Mouse (Mus musculus) liver, adult 2 months (tissue): ENCODE data around the gene Itih4. TPM values are rescaled to one million over a fixed set of nuclear protein-coding genes. Genes with fewer than 3 reads are reported as not detected.

Experiments used
- DNase-seq: peaks from one replicate; pipeline ENCODE4 v3.0.0-alpha.2; 2011; ENCODE audit warnings: low read depth, low spot score; ENCODE audit errors: extremely low read depth
- H3K27ac ChIP-seq: fragments of 200-500 bp; replicated peaks from 2 replicates; pipeline ENCODE4 v1.5.1; 2012; ENCODE audit warnings: low read depth, mild to moderate bottlenecking, control low read depth, inconsistent platforms, low read length; ENCODE audit not compliant: insufficient read depth
- H3K27me3 ChIP-seq: fragments of 200-500 bp; 2 replicates; pipeline ENCODE4 v1.6.1; 2012; ENCODE audit warnings: mild to moderate bottlenecking, moderate library complexity, low read length, inconsistent platforms; ENCODE audit not compliant: control insufficient read depth, insufficient read depth
- H3K36me3 ChIP-seq: fragments of 200-500 bp; 2 replicates; pipeline ENCODE4 v1.6.1; 2012; ENCODE audit warnings: low read length, inconsistent platforms; ENCODE audit not compliant: control insufficient read depth, insufficient read depth
- H3K4me1 ChIP-seq: fragments of 200-500 bp; 2 replicates; pipeline ENCODE4 v1.6.1; 2011; ENCODE audit warnings: low read length; ENCODE audit not compliant: control insufficient read depth, insufficient read depth
- H3K4me3 ChIP-seq: fragments of 200-500 bp; 2 replicates; pipeline ENCODE4 v1.5.1; 2011; ENCODE audit warnings: low read depth, mild to moderate bottlenecking, control low read depth, low read length, moderate library complexity; ENCODE audit not compliant: insufficient read depth
- H3K79me2 ChIP-seq: fragments of 200-500 bp; 2 replicates; pipeline ENCODE4 v1.6.1; 2012; ENCODE audit warnings: inconsistent platforms, mild to moderate bottlenecking, low read length, moderate library complexity; ENCODE audit not compliant: control insufficient read depth, insufficient read depth
- H3K9ac ChIP-seq: fragments of 200-500 bp; 2 replicates; pipeline ENCODE4 v1.6.1; 2012; ENCODE audit warnings: low read depth, mild to moderate bottlenecking, control low read depth, inconsistent platforms, low read length
- CTCF ChIP-seq: fragments of 200-500 bp; IDR thresholded peaks from 2 replicates; pipeline ENCODE4 v1.5.1; 2011; ENCODE audit warnings: low read depth, low read length, control low read depth
- POLR2A ChIP-seq: fragments of 200-500 bp; IDR thresholded peaks from 2 replicates; pipeline ENCODE4 v1.6.1; 2011; ENCODE audit warnings: low read length, control low read depth; ENCODE audit not compliant: insufficient read depth; ENCODE audit errors: extremely low read depth
- WGBS: fragments of 180-500 bp; shearing (Covaris S2); methylation state at CpG from one replicate; pipeline ENCODE4 v1.1.7; 2018; 5-methylcytosine and 5-hydroxymethylcytosine counted together
- polyA plus RNA-seq: library from polyadenylated mRNA; depleted of rRNA; stranded (reverse); fragments of >200 nt; gene quantifications from 2 replicates; pipeline ENCODE4 v1.2.3, GENCODE M21; 2012
- total RNA-seq: library from RNA; depleted of rRNA; stranded (reverse); fragments of >200 nt; gene quantifications from 2 replicates; pipeline ENCODE4 v1.2.3, GENCODE M21; 2014

Gene Itih4
- total and polyA plus RNA-seq, 2 experiments: 1,004 to 1,052 TPM

- Histone ChIP-seq H3K9ac (no peak overlapping the region), H3K4me1 (peaks cover 18% of the 10 kb centered on the region), H3K79me2 (no peaks in the 10 kb centered on the region), H3K27me3 (no peaks in the 10 kb centered on the region), H3K27ac (no peak overlapping the region), H3K36me3 (peaks cover 42% of the 10 kb centered on the region), H3K4me3 (no peak overlapping the region)
- no peak for TF ChIP-seq CTCF
- no peak for TF ChIP-seq POLR2A
- WGBS: 80% methylated on average over 9 of the region's 9 CpGs
- no peak for DNase-seq
Measured at GRCm38 (mm10) chr14:30933351-30933750, 47.1 kb downstream of the Itih4 start.

GRCm38 (mm10) chr14:30942254-30942653 lies 56.0 kb downstream of the Itih4 start:
- Histone ChIP-seq H3K79me2 (peaks cover 9% of the 10 kb centered on the region; the same call in 1 of the 2 replicates), H3K4me1 (peaks cover 40% of the 10 kb centered on the region), H3K27me3 (no peaks in the 10 kb centered on the region), H3K36me3 (peaks cover 5% of the 10 kb centered on the region; the same call in 1 of the 2 replicates), H3K4me3 (peak overlapping the region; percentile 27; the same call in 1 of the 2 replicates), H3K9ac (peak overlapping the region; percentile 55), H3K27ac (peak overlapping the region; percentile 53)
- WGBS: 19% methylated on average over 4 of the region's 4 CpGs
- TF ChIP-seq POLR2A (no peak), CTCF (no peak)
- peak; percentile 62 for DNase-seq

- TF ChIP-seq CTCF (no peak), POLR2A (peak; percentile 87)
- H3K27ac ChIP-seq: peak within 1 kb of the TSS; percentile 98
- peak; percentile 90 for DNase-seq
- WGBS: 23% methylated on average over 7 of the region's 7 CpGs
- peaks cover 9% of the 10 kb centered on the region; the same call in 1 of the 2 replicates for H3K79me2 ChIP-seq
- H3K4me1 ChIP-seq: peaks cover 40% of the 10 kb centered on the region
- H3K36me3 ChIP-seq: 0 out of 2 replicates have a peak, but pooled peaks cover 1% of the 10 kb centered on the region
- no peaks in the 10 kb centered on the region for H3K27me3 ChIP-seq
- peak within 1 kb of the TSS; percentile 100 for H3K4me3 ChIP-seq
- peak within 1 kb of the TSS; percentile 100 for H3K9ac ChIP-seq
Measured at GRCm38 (mm10) chr14:30943038-30943437, 56.8 kb downstream of the Itih4 start, which contains the start of gene Itih1. Gene Itih1, minus strand, starts transcription at chr14:30943289.

GRCm38 (mm10) chr14:30943860-30944674 lies 57.8 kb downstream of the Itih4 start:
- H3K27ac ChIP-seq: peak overlapping the region; percentile 98
- WGBS: 14% methylated on average over 11 of the region's 11 CpGs

GRCm38 (mm10) chr14:30944745-30945144 lies 58.5 kb downstream of the Itih4 start:
- 8% methylated on average over 2 of the region's 2 CpGs for WGBS
- TF ChIP-seq POLR2A: no peak
- TF ChIP-seq CTCF: no peak
- Histone ChIP-seq H3K27ac (peak overlapping the region; percentile 98), H3K79me2 (peaks cover 9% of the 10 kb centered on the region; the same call in 1 of the 2 replicates), H3K9ac (peak overlapping the region; percentile 67), H3K4me1 (peaks cover 40% of the 10 kb centered on the region), H3K36me3 (0 out of 2 replicates have a peak, but pooled peaks cover 1% of the 10 kb centered on the region), H3K4me3 (peak overlapping the region; percentile 10; the same call in 1 of the 2 replicates), H3K27me3 (no peaks in the 10 kb centered on the region)
- peak; percentile 99 for DNase-seq

More at GRCm38 (mm10) chr14:30943860-30944674, 57.8 kb downstream of the Itih4 start:
- TF ChIP-seq CTCF: peak; percentile 72
- no peak for TF ChIP-seq POLR2A
- Histone ChIP-seq H3K4me1 (peaks cover 40% of the 10 kb centered on the region), H3K4me3 (peak overlapping the region; percentile 10; the same call in 1 of the 2 replicates), H3K36me3 (0 out of 2 replicates have a peak, but pooled peaks cover 1% of the 10 kb centered on the region), H3K79me2 (peaks cover 9% of the 10 kb centered on the region; the same call in 1 of the 2 replicates), H3K9ac (peak overlapping the region; percentile 67), H3K27me3 (no peaks in the 10 kb centered on the region)
- peak; percentile 97 for DNase-seq

GRCm38 (mm10) chr14:30949986-30950385 lies 63.7 kb downstream of the Itih4 start:
- TF ChIP-seq POLR2A (no peak), CTCF (no peak)
- no peaks in the 10 kb centered on the region for H3K36me3 ChIP-seq
- peaks cover 22% of the 10 kb centered on the region for H3K4me1 ChIP-seq
- 42% methylated on average over 10 of the region's 10 CpGs for WGBS
- peak overlapping the region; percentile 85 for H3K27ac ChIP-seq
- DNase-seq: peak; percentile 95
- H3K4me3 ChIP-seq: no peak overlapping the region
- H3K9ac ChIP-seq: peak overlapping the region; percentile 5; the same call in 1 of the 2 replicates
- H3K79me2 ChIP-seq: no peaks in the 10 kb centered on the region; the same call in 1 of the 2 replicates
- H3K27me3 ChIP-seq: no peaks in the 10 kb centered on the region
